Mouse (Mus musculus) thymus, adult 2 months (tissue): ENCODE results near the gene Nrp2. TPM values are rescaled to one million over a fixed set of nuclear protein-coding genes. Genes with fewer than 3 reads are reported as not detected.

Experiments used
- DNase-seq: peaks from one replicate; pipeline ENCODE4 v3.0.0; 2021
- H3K27ac ChIP-seq: fragments of 200-500 bp; 2 replicates; pipeline ENCODE4 v1.5.1; 2012; ENCODE audit warnings: low read length, control low read depth; ENCODE audit not compliant: control insufficient read depth, insufficient read depth
- H3K27me3 ChIP-seq: fragments of 200-500 bp; 2 replicates; pipeline ENCODE4 v1.6.1; 2012; ENCODE audit warnings: mild to moderate bottlenecking, low read length, moderate library complexity, mixed read lengths; ENCODE audit not compliant: control insufficient read depth, insufficient read depth
- H3K36me3 ChIP-seq: fragments of 200-500 bp; 2 replicates; pipeline ENCODE4 v1.6.1; 2012; ENCODE audit warnings: mild to moderate bottlenecking, low read length, moderate library complexity; ENCODE audit not compliant: control insufficient read depth, insufficient read depth
- H3K4me1 ChIP-seq: fragments of 200-500 bp; replicated peaks from 2 replicates; pipeline ENCODE4 v1.6.1; 2012; ENCODE audit warnings: low read length; ENCODE audit not compliant: control insufficient read depth, insufficient read depth
- H3K4me3 ChIP-seq: fragments of 200-500 bp; 2 replicates; pipeline ENCODE4 v1.5.1; 2012; ENCODE audit warnings: mild to moderate bottlenecking, low read length, control low read depth, moderate library complexity; ENCODE audit not compliant: control insufficient read depth, insufficient read depth
- CTCF ChIP-seq: fragments of 200-500 bp; IDR thresholded peaks from 2 replicates; pipeline ENCODE4 v1.5.1; 2012; ENCODE audit warnings: mild to moderate bottlenecking, control low read depth, low read length, moderate library complexity, borderline replicate concordance; ENCODE audit not compliant: control insufficient read depth, poor library complexity, insufficient read depth; ENCODE audit errors: extremely low read depth
- POLR2A ChIP-seq: fragments of 200-500 bp; IDR thresholded peaks from 2 replicates; pipeline ENCODE4 v1.6.1; 2012; ENCODE audit warnings: mild to moderate bottlenecking, low read length, control low read depth, moderate library complexity; ENCODE audit not compliant: control insufficient read depth, poor library complexity, insufficient read depth; ENCODE audit errors: extremely low read depth
- WGBS: fragments of 180-500 bp; shearing (Covaris S2); methylation state at CpG from one replicate; pipeline ENCODE4 v1.1.7; 2018; 5-methylcytosine and 5-hydroxymethylcytosine counted together
- polyA plus RNA-seq: library from polyadenylated mRNA; depleted of rRNA; stranded (reverse); fragments of >200 nt; gene quantifications from 2 replicates; pipeline ENCODE4 v1.2.3, GENCODE M21; 2012; rRNA removed

Gene Nrp2
- polyA plus RNA-seq, result 5.4 and 5.7 TPM in 2 replicates

GRCm38 (mm10) chr1:62703158-62704116 is at the start of gene Nrp2:
Nrp2 (plus strand) TSS chr1:62703285.
- Histone ChIP-seq H3K4me1 (no peaks in the 10 kb centered on the region), H3K4me3 (peak within 1 kb of the TSS; percentile 20), H3K36me3 (no peaks in the 10 kb centered on the region), H3K27ac (no peak within 1 kb of the TSS), H3K27me3 (peaks cover 10% of the 10 kb centered on the region; the same call in 1 of the 2 replicates)
- 1% methylated on average over 76 of the region's 76 CpGs for WGBS
- TF ChIP-seq POLR2A, result no peak
- no peak for TF ChIP-seq CTCF
- peak; percentile 46 for DNase-seq

GRCm38 (mm10) chr1:62654436-62654835 is 48.6 kb upstream of the Nrp2 start:
- no peak overlapping the region for H3K4me3 ChIP-seq
- H3K36me3 ChIP-seq, result no peaks in the 10 kb centered on the region
- DNase-seq, result no peak
- H3K27ac ChIP-seq, result no peak overlapping the region
- H3K27me3 ChIP-seq, result no peaks in the 10 kb centered on the region
- no peaks in the 10 kb centered on the region for H3K4me1 ChIP-seq
- 86% methylated on average over 6 of the region's 6 CpGs for WGBS
- TF ChIP-seq POLR2A, result no peak
- no peak for TF ChIP-seq CTCF

- no peak for DNase-seq
- no peak for TF ChIP-seq CTCF
- no peak for TF ChIP-seq POLR2A
- Histone ChIP-seq H3K4me3 (no peak overlapping the region), H3K4me1 (no peaks in the 10 kb centered on the region), H3K36me3 (no peaks in the 10 kb centered on the region), H3K27ac (no peak overlapping the region), H3K27me3 (no peaks in the 10 kb centered on the region)
- 75% methylated on average over 8 of the region's 8 CpGs for WGBS
Observed at GRCm38 (mm10) chr1:62664960-62665645, 38.0 kb upstream of the Nrp2 start.

- Histone ChIP-seq H3K36me3 (no peaks in the 10 kb centered on the region), H3K4me3 (no peak overlapping the region), H3K4me1 (no peaks in the 10 kb centered on the region), H3K27me3 (no peaks in the 10 kb centered on the region), H3K27ac (no peak overlapping the region)
- WGBS, result 90% methylated on average over 5 of the region's 5 CpGs
- TF ChIP-seq POLR2A, result no peak
- TF ChIP-seq CTCF, result no peak
- no peak for DNase-seq
Observed at GRCm38 (mm10) chr1:62665771-62666730, 37.0 kb upstream of the Nrp2 start.

GRCm38 (mm10) chr1:62666780-62667179 is 36.3 kb upstream of the Nrp2 start:
- 89% methylated on average over 5 of the region's 5 CpGs for WGBS
- Histone ChIP-seq H3K4me1 (no peaks in the 10 kb centered on the region), H3K27ac (no peak overlapping the region), H3K27me3 (no peaks in the 10 kb centered on the region), H3K36me3 (no peaks in the 10 kb centered on the region), H3K4me3 (no peak overlapping the region)
- TF ChIP-seq POLR2A (no peak), CTCF (no peak)
- DNase-seq, result no peak

- 6% methylated on average over 4 of the region's 4 CpGs for WGBS
- H3K27me3 ChIP-seq, result no peaks in the 10 kb centered on the region
- no peaks in the 10 kb centered on the region for H3K4me1 ChIP-seq
- H3K27ac ChIP-seq, result no peak overlapping the region
- TF ChIP-seq POLR2A (no peak), CTCF (no peak)
- no peaks in the 10 kb centered on the region for H3K36me3 ChIP-seq
- DNase-seq, result no peak
- H3K4me3 ChIP-seq, result no peak overlapping the region
Observed at GRCm38 (mm10) chr1:62678611-62679344, 24.3 kb upstream of the Nrp2 start.
